Mouse (Mus musculus): ENCODE measurements at regions not wholly inside any gene's neighbourhood (a gene's known extent, or its start where the extent isn't known, plus 50 kb on each side); places are given as distances from the start of the nearest gene placed in this dataset.

GRCm38 (mm10) chr14:105740889-105741288, 155.7 kb downstream of the Spry2 start:
- TF ChIP-seq POLR2A (IDR thresholded peaks at IDR 0.05; ENCODE audit: borderline replicate concordance, extremely low read depth, insufficient read depth, insufficient read length, poor library complexity, severe bottlenecking) = no peak
- TF ChIP-seq CTCF (IDR thresholded peaks at IDR 0.05; ENCODE audit: borderline replicate concordance, extremely low read depth, insufficient read depth, insufficient read length) = no peak

All from brain, embryonic 14.5 days (tissue).